24 mouse cellular contexts compared by ENCODE assay signal in genomic region chr1:134947590-134947989, GRCm38 (mm10). TPM values are rescaled to one million over a fixed set of nuclear protein-coding genes. Genes with fewer than 3 reads are reported as not detected.
DNase-seq lines count a peak whose midpoint lies in the region; ATAC-seq lines count a peak whose summit lies in the region.
"Had no signal": no experiment of that assay in that cellular context is flagged by ENCODE, and none has a peak within 500 bp of the region (broad histone marks: within the 10 kb centered on the region; RNA-seq: fewer than 3 reads in every experiment).

No protein-coding gene starts in this region.

- WGBS in heart, embryonic 11.5 days (ENCODE audit: insufficient replicate concordance), result 85% methylated on average over 7 of the region's 7 CpGs

- no peaks in the 10 kb centered on the region for H3K9me3 ChIP-seq in heart, embryonic 11.5 days (replicated peaks; ENCODE audit: control insufficient read depth, low read length)
- H3K9me3 ChIP-seq: embryonic facial prominence, embryonic 10.5 days; embryonic facial prominence, embryonic 12.5 days; forebrain, embryonic 13.5 days; forebrain, embryonic 15.5 days; G1E had no signal

- no peak overlapping the region for H3K4me2 ChIP-seq in heart, embryonic 11.5 days
- H3K4me2 ChIP-seq: embryonic facial prominence, embryonic 12.5 days; forebrain, embryonic 13.5 days; forebrain, embryonic 15.5 days had no signal

- no peaks in the 10 kb centered on the region for H3K36me3 ChIP-seq in heart, embryonic 11.5 days (ENCODE audit: control insufficient read depth, insufficient read depth, low read length)
- H3K36me3 ChIP-seq: forebrain, embryonic 15.5 days had no signal

- no peak overlapping the region for H3K4me3 ChIP-seq in heart, embryonic 11.5 days (ENCODE audit: low read depth, low read length)
- H3K4me3 ChIP-seq: embryonic facial prominence, embryonic 10.5 days; embryonic facial prominence, embryonic 12.5 days; forebrain, embryonic 13.5 days; forebrain, embryonic 15.5 days had no signal

- DNase-seq in frontal cortex, postnatal 36 days (ENCODE audit: low spot score in 2 of 2), result peak; percentile 8 to 14
- no peak for DNase-seq in frontal cortex, postnatal 10 days (ENCODE audit: low spot score in 2 of 2)
- DNase-seq in heart, adult 11 months, result peak; percentile 87
- DNase-seq in right cerebral cortex, adult 18-20 months, result peak; percentile 19
- DNase-seq in right cerebral cortex, postnatal 25 days, result no peak
- DNase-seq in telencephalon, adult 2 months (ENCODE audit: low read depth, low spot score), result peak; percentile 11
- no peak for DNase-seq in adrenal gland, postnatal 25 days
- DNase-seq: adrenal gland, adult 8-10 months; adrenal gland, postnatal 14 days; cerebellum, adult 11-12 months; cerebellum, adult 2 months; cerebellum, adult 9-10 months; cerebellum, postnatal 10 days; cerebellum, postnatal 25 days; forebrain, postnatal 0 days had no signal

- no peaks in the 10 kb centered on the region for H3K27me3 ChIP-seq in heart, embryonic 11.5 days (ENCODE audit: control insufficient read depth, insufficient read depth, low read length)
- H3K27me3 ChIP-seq: CH12.LX; embryonic facial prominence, embryonic 12.5 days; forebrain, embryonic 13.5 days; forebrain, embryonic 15.5 days; Patski had no signal

- no peak for ATAC-seq in heart, embryonic 11.5 days (replicated peaks; ENCODE audit: insufficient number of reproducible peaks, low FRiP score, low TSS enrichment)
- ATAC-seq: activated CD4-positive, CD25-positive, alpha-beta regulatory T cell, adult 4 months; forebrain, embryonic 13.5 days; forebrain, embryonic 15.5 days; forebrain, postnatal 0 days; Patski had no signal

- H3K9ac ChIP-seq in heart, embryonic 11.5 days (ENCODE audit: low read depth, low read length), result no peak overlapping the region
- H3K9ac ChIP-seq: embryonic facial prominence, embryonic 12.5 days; forebrain, embryonic 13.5 days; forebrain, embryonic 15.5 days; forebrain, postnatal 0 days had no signal

- H3K4me1 ChIP-seq in heart, embryonic 11.5 days (ENCODE audit: control insufficient read depth, insufficient read depth, low read length), result peaks cover 4% of the 10 kb centered on the region; the same call in 1 of the 2 replicates
- H3K4me1 ChIP-seq: embryonic facial prominence, embryonic 10.5 days; embryonic facial prominence, embryonic 12.5 days; forebrain, embryonic 13.5 days; forebrain, embryonic 15.5 days had no signal

- no peak overlapping the region for H3K27ac ChIP-seq in heart, embryonic 11.5 days (ENCODE audit: low read depth, low read length)
- H3K27ac ChIP-seq: embryonic facial prominence, embryonic 10.5 days; embryonic facial prominence, embryonic 12.5 days; forebrain, embryonic 13.5 days; forebrain, embryonic 15.5 days had no signal

RNA-seq across cellular contexts. Expression of gene Ppp1r12b, which starts 8.2 kb away (rescaled TPM):
- polyA plus RNA-seq in heart, embryonic 11.5 days (2014; fragmentation: Nextera tagmentation; extraction: Ambion mirVana), result 23.2 and 26.7 TPM in 2 replicates
- 13.8 and 15.2 TPM in 2 replicates for total RNA-seq in adrenal gland, postnatal 25 days (2021)

RNA-seq across cellular contexts. Expression of gene Ube2t, which starts 14.8 kb away (rescaled TPM):
- 48.0 and 48.6 TPM in 2 replicates for polyA plus RNA-seq in heart, embryonic 11.5 days (2014; fragmentation: Nextera tagmentation; extraction: Ambion mirVana)
- total RNA-seq in adrenal gland, postnatal 25 days (2021), result 3.9 and 4.9 TPM in 2 replicates

Comparison
In these comparisons a context has a peak if more than half of its experiments do, and no peak if none do; other contexts are left out.
1. DNase-seq: peak in frontal cortex, postnatal 36 days (2 of 2), heart, adult 11 months (single experiment), right cerebral cortex, adult 18-20 months (single experiment) and telencephalon, adult 2 months (single experiment); none in frontal cortex, postnatal 10 days (0 of 2), right cerebral cortex, postnatal 25 days (single experiment) and adrenal gland, postnatal 25 days (single experiment).